Mouse (Mus musculus) forebrain, postnatal 0 days (tissue): ENCODE measurements around the gene Syn3. TPM values are rescaled to one million over a fixed set of nuclear protein-coding genes. Genes with fewer than 3 reads are reported as not detected.

Experiments
- ATAC-seq: fragments of 200-750 bp; cut with Nextera tagmentation; 2 replicates; pipeline ENCODE4 v1.8.0; 2017; ENCODE audit warnings: mild to moderate bottlenecking, moderate library complexity
- DNase-seq: peaks from one replicate; pipeline ENCODE4 v3.0.0-alpha.2; 2015
- H3K27ac ChIP-seq: fragments of 300-500 bp; sonication (generic); 2 replicates; pipeline ENCODE4 v1.5.1; 2014; ENCODE audit warnings: low read depth, mild to moderate bottlenecking, antibody characterized with exemption, low read length, moderate library complexity, mixed read lengths
- H3K27me3 ChIP-seq: fragments of 300-500 bp; sonication (generic); 2 replicates; pipeline ENCODE4 v1.6.1; 2014; ENCODE audit warnings: mild to moderate bottlenecking, low read length, mixed read lengths; ENCODE audit not compliant: insufficient read depth
- H3K36me3 ChIP-seq: fragments of 300-500 bp; sonication (generic); 2 replicates; pipeline ENCODE4 v1.6.1; 2014; ENCODE audit warnings: mild to moderate bottlenecking, moderate library complexity; ENCODE audit not compliant: insufficient read depth
- H3K4me1 ChIP-seq: fragments of 300-500 bp; sonication (generic); 2 replicates; pipeline ENCODE4 v1.6.1; 2014; ENCODE audit warnings: antibody characterized with exemption; ENCODE audit not compliant: insufficient read depth
- H3K4me2 ChIP-seq: fragments of 300-500 bp; sonication (generic); 2 replicates; pipeline ENCODE4 v1.6.1; 2014; ENCODE audit warnings: low read depth, mild to moderate bottlenecking, moderate library complexity
- H3K4me3 ChIP-seq: fragments of 300-500 bp; sonication (generic); 2 replicates; pipeline ENCODE4 v1.5.1; 2014; ENCODE audit warnings: low read depth, low read length, mixed read lengths
- H3K9ac ChIP-seq: fragments of 300-500 bp; sonication (generic); 2 replicates; pipeline ENCODE4 v1.6.1; 2014; ENCODE audit warnings: mild to moderate bottlenecking
- H3K9me3 ChIP-seq: fragments of 300-500 bp; sonication (generic); 2 replicates; pipeline ENCODE4 v1.6.1; 2016; ENCODE audit warnings: low read length
- CTCF ChIP-seq: sonication (generic); IDR thresholded peaks from 2 replicates; pipeline ENCODE4 v1.5.1; 2016; ENCODE audit warnings: antibody characterized with exemption, control low read depth, low read depth
- WGBS: fragments of 180-500 bp; shearing (Covaris S2); extraction: QIAGEN DNeasy Blood & Tissue Kit; methylation state at CpG from one replicate; pipeline ENCODE4 v1.1.7; 2014; 5-methylcytosine and 5-hydroxymethylcytosine counted together
- polyA plus RNA-seq: library from polyadenylated mRNA; unstranded; fragments of >200 nt; fragmentation: Nextera tagmentation; extraction: Ambion mirVana; gene quantifications from 2 replicates; pipeline ENCODE4 v1.2.1, GENCODE M21; 2015
- total RNA-seq: library from RNA; depleted of rRNA; stranded (reverse); fragments of >200 nt; gene quantifications from 2 replicates; pipeline ENCODE4 v1.2.3, GENCODE M21; 2014

Syn3 gene
- total and polyA plus RNA-seq, 2 experiments from 2014 or later, result 16.4 to 47.6 TPM

DNA sequence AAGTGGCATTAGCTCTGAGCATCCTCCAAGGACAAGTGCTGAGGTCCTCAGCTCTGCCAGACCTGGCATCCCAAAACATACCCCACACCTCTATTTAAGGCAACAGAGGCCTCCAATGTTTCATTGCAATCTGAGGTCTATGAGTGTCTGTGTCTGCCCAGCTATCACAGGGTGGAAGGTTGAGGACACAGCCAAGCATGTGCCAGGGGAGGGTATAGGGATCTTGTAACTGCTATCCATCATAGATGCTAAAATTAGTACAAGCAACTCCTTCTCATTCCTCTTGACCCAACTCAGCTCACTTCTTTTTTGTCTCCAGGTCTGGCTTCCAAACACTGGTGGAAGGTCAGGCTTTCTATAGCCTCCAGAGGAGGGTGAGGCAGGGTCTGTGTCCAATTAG is 127.1 kb downstream of the Syn3 start:
- Histone ChIP-seq H3K9me3 (no peaks in the 10 kb centered on the region), H3K27ac (no peak overlapping the region), H3K9ac (no peak overlapping the region), H3K36me3 (no peaks in the 10 kb centered on the region), H3K4me3 (no peak overlapping the region), H3K4me1 (no peaks in the 10 kb centered on the region), H3K4me2 (no peak overlapping the region), H3K27me3 (no peaks in the 10 kb centered on the region)
- ATAC-seq, result no peak
- no peak for TF ChIP-seq CTCF
- no peak for DNase-seq

DNA sequence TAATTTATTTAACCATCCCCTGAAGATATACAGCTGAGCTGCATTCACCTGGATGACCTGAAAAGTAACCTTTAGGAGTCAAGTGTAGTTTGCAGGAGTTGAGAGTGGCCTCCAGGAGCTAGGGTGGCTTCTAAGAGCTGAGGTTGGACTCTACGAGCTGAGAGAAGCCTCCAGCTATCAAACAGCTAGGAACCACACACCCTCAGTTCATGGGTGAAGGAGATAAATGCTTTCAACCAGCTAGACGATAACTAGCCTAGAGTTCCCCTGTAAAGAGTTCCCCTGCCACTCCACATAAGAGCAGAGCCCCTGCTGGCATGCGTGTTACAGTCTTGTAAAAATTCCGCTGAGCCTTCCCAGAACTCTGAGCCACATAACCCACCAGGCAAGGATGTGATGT is 129.3 kb downstream of the Syn3 start:
- no peak overlapping the region for H3K4me2 ChIP-seq
- H3K9ac ChIP-seq, result no peak overlapping the region
- no peak for TF ChIP-seq CTCF
- no peak for ATAC-seq
- DNase-seq, result no peak
- 82% methylated on average over 4 of the region's 4 CpGs for WGBS
- H3K27ac ChIP-seq, result no peak overlapping the region
- H3K4me3 ChIP-seq, result no peak overlapping the region
- H3K36me3 ChIP-seq, result no peaks in the 10 kb centered on the region
- H3K27me3 ChIP-seq, result no peaks in the 10 kb centered on the region
- H3K9me3 ChIP-seq, result no peaks in the 10 kb centered on the region
- no peaks in the 10 kb centered on the region for H3K4me1 ChIP-seq

DNA sequence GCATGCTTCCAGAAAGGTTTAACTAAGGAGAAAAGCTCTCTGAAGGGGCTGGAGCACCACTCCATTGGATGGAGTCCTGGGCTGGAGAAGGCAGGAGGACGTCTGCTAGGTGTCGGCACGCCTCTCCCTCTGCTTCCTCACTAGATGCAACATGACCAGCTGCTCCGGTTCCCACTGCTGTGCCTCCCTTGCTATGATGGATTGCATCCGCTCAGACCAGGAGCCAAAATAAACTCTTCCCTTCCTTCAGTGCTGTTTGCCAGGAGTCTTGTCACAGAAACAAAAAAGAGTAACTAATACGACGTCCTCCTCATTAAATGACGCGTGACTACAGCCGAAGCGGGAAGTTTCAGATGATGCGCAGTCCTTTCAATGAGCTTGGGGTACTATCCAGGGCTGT is 129.9 kb downstream of the Syn3 start:
- TF ChIP-seq CTCF, result no peak
- Histone ChIP-seq H3K9ac (no peak overlapping the region), H3K27ac (no peak overlapping the region), H3K4me1 (no peaks in the 10 kb centered on the region), H3K27me3 (no peaks in the 10 kb centered on the region), H3K4me2 (no peak overlapping the region), H3K9me3 (no peaks in the 10 kb centered on the region), H3K36me3 (no peaks in the 10 kb centered on the region), H3K4me3 (no peak overlapping the region)
- DNase-seq, result no peak
- WGBS, result 85% methylated on average over 12 of the region's 12 CpGs
- no peak for ATAC-seq

DNA sequence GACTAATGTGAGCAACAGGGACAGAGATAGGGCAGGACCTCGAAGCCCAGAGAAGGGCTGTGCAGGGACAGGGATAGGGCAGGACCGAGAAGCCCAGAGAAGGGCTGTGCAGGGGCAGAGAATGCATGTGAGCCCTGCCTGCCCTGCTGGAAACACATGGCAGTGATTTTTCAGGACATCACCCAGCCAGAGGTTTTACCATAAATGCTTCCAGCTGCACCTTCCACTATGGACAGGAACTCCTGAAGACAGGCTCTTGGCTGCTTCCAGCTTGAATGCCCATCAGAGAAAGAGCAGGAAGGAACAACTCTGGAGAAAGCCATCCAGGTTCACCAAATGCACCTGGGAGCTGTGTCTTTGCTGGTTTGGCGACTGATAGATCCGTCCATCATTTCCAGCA is 131.3 kb downstream of the Syn3 start:
- TF ChIP-seq CTCF, result no peak

DNA sequence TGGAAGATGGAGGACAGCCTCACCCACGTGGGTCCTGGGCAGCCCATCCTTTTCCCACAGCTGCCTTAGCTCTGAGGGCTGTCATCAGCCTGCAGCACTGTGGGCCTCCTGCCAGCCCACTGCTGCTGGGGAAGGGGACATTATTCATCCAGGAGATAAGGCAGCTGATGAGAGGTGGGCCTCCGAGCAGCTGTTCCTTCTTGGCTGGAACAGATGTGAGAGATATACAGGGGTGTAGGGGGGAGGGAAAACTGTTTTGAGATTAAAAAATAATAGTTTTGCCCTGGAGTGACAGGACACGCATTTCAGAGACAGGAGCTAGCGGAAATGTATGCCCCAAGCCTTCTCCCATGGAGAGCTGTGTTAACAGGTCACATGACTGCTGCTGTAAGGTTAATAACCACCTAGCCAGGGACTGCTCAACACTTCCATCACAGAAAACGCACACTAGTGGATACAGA is 133.0 kb downstream of the Syn3 start:
- H3K4me1 ChIP-seq, result no peaks in the 10 kb centered on the region
- H3K9ac ChIP-seq, result no peak overlapping the region
- no peak overlapping the region for H3K27ac ChIP-seq
- no peaks in the 10 kb centered on the region for H3K36me3 ChIP-seq
- DNase-seq, result peak; percentile 31
- H3K4me3 ChIP-seq, result no peak overlapping the region
- H3K9me3 ChIP-seq, result no peaks in the 10 kb centered on the region
- WGBS, result 61% methylated on average over 5 of the region's 5 CpGs
- H3K27me3 ChIP-seq, result no peaks in the 10 kb centered on the region
- no peak for TF ChIP-seq CTCF
- no peak overlapping the region for H3K4me2 ChIP-seq
- peak; percentile 58; the same call in 1 of the 2 replicates for ATAC-seq

More for the DNA sequence above, 131.3 kb downstream of the Syn3 start:
- Histone ChIP-seq H3K4me3 (no peak overlapping the region), H3K4me1 (no peaks in the 10 kb centered on the region), H3K4me2 (no peak overlapping the region), H3K27me3 (no peaks in the 10 kb centered on the region), H3K9me3 (no peaks in the 10 kb centered on the region), H3K27ac (no peak overlapping the region), H3K9ac (no peak overlapping the region), H3K36me3 (no peaks in the 10 kb centered on the region)
- 92% methylated on average over 4 of the region's 4 CpGs for WGBS
- no peak for ATAC-seq
- DNase-seq, result no peak

DNA sequence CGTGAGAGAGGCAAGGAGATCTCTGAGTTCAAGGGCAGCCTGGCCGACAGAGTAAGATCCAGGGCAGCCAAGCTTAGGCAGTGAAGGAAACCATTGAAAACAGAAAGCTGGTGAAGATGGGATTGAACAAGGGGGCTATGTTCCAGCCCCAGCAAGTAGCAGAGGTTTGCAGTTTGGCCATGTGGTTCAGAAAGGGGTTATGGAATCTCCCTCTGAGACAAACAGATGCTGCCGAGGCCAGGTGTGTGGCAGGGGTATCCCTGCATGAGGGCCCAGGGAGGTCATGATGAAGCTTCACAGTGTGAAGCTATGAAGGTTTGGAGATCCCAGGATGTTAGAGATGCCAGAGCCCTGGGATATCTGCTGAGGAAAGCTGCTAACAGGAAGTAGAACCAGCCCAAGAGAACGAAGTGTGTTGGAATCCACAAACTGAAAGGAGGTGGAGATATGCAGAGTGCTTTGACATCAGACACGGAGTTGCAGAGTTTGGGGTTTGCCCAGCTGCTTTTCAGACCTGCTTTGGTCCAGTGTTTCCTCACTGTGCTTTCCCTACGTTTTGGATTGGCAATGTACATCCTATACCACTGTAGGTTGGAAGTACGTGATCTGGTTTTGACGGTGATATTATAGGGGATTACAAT is 134.9 kb downstream of the Syn3 start:
- DNase-seq (no peak), ATAC-seq (no peak)
- no peaks in the 10 kb centered on the region for H3K27me3 ChIP-seq
- H3K4me1 ChIP-seq, result no peaks in the 10 kb centered on the region
- no peak overlapping the region for H3K4me2 ChIP-seq
- no peak for TF ChIP-seq CTCF
- WGBS, result 83% methylated on average over 8 of the region's 8 CpGs
- H3K9ac ChIP-seq, result no peak overlapping the region
- H3K36me3 ChIP-seq, result no peaks in the 10 kb centered on the region
- H3K4me3 ChIP-seq, result no peak overlapping the region
- no peak overlapping the region for H3K27ac ChIP-seq
- no peaks in the 10 kb centered on the region for H3K9me3 ChIP-seq

DNA sequence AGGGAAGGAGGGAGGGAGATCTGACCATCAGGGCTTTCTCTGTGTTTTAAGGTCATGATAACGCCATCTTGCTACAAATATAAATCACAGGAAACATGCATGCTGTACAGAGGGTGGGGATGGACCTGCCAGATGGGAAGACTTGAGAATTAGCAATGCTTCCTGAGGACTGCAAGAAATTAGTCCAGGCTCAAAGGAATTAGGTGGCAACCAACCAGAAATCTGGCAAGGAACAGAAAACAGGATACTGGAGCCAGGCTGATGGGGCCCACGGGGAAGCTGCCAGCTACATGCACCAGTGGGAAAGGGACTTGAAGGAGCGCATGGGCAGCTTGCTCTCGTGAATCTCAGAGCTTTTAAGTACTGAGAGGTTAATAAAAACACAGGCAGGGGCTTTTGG is 139.0 kb downstream of the Syn3 start:
- no peaks in the 10 kb centered on the region for H3K9me3 ChIP-seq
- WGBS, result 38% methylated on average over 4 of the region's 4 CpGs
- no peaks in the 10 kb centered on the region for H3K27me3 ChIP-seq
- no peaks in the 10 kb centered on the region for H3K4me1 ChIP-seq
- H3K27ac ChIP-seq, result no peak overlapping the region
- no peak overlapping the region for H3K4me2 ChIP-seq
- DNase-seq (peak; percentile 55), ATAC-seq (peak; percentile 48)
- no peaks in the 10 kb centered on the region for H3K36me3 ChIP-seq
- no peak overlapping the region for H3K4me3 ChIP-seq
- TF ChIP-seq CTCF, result no peak
- no peak overlapping the region for H3K9ac ChIP-seq
